Mouse (Mus musculus): Measurements from ENCODE around the gene Slc4a3.

The Slc4a3 gene

DNA sequence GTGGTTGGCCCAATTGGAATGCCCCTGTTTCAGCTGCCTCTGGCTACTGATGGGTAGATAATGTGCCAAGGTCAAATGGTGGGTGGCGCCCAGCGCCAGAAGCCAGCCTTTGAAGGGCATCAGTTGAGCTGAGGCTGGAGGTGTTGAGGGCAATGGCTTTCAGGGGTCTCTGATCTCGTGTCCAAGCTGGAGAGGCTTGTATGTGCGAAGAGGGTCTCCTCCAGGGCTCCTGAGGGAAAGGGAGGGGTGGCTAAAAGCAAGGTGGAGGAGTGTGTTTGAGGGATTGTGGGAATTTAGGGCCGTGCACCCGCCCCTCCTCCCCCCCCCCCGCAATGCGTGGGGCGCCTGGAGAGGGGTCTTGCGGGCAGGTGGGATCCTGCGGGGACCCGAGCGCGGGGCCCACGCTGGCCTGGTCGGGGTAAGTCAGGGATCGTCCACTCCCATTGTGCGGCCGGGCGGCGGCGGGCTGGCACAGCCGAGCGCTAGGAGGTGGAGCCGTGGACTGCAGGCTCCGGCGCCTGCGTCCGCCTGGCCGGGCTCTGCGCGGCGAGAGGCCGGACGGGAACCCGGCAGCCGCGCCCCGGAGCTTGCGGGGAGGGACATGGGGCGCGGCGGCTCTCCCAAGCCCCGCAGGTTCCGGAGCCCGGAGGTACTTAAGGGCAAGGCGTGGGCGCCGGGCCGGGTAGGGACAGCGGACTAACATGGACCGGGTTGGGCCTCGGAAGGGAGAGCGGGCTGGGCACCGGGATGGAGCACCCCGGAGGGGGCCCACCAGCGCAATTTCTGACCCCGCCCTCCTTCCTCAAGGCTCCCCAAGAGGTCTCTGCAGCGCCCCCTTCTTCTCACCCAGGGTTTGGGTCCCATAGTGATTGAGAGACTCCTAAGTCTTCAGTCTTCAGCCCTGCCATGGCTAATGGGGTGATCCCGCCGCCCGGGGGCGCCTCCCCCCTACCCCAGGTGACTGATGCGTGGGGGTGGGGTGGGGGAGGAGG, at the start of gene Slc4a3:
Slc4a3 (plus strand) TSS at position 302 of the 992 bp plus-strand sequence.
- no peak for DNase-seq (ENCODE audit: low read depth, low spot score)

DNA sequence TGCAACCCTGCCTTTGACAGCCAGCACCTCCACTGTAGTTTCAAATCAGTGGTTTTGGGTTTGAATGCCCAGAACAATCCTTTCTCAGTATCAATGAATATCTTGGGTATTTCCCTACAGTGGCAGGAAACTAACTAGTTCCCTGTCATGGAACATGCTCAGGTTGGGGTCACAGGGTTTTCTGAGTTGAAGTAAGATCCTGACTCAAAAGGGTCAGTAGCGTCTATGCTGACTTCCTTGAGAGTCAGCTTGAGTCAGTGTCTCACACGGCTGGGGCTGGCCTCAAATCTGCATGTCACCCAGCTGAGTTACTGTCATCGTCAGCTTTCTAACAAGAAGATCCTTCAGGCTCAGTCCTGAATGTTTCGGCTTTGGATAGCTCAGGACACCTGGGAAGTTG, 47.2 kb upstream of the Slc4a3 start:
- DNase-seq (ENCODE audit: low read depth, low spot score): no peak

DNA sequence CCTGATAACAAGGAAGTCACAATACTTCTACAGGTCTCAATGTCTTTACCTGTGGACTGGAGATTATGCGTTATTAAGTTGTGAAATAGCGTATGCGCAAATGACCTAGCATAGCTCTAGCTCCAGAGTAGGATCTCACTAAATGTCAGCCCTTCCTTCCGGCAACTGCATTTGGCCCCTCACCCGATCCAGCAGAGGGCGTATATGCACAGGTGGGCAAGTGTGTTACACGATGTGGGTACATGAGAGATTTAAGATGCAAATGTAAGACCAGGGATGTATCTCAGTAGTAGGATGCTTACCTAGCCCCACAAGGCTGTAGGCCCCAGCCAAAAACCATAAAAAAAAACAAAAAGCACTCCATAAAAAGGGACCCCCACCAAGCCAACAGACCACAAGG, 46.6 kb upstream of the Slc4a3 start:
- no peak for DNase-seq (ENCODE audit: low read depth, low spot score)

DNA sequence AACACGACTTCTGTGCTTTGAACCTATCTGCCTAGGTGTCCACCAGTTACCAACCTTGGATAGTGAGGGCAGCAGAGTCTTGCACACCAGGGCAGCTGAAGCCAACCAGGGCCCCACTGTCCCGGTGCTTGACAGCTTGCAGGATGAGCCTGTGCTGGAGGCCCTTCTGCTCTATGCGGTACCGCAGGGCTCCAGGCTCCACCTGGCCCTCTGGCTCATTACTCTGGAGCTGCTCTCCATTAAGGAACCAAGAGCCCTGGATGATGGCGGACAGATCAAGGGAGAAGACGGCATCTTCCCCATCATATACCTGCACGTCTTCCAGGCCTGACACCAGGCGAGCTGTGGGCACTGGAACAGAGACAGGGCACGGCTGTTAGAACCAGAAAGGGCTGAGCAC, 44.2 kb upstream of the Slc4a3 start:
- no peak for DNase-seq (ENCODE audit: low read depth, low spot score)

DNA sequence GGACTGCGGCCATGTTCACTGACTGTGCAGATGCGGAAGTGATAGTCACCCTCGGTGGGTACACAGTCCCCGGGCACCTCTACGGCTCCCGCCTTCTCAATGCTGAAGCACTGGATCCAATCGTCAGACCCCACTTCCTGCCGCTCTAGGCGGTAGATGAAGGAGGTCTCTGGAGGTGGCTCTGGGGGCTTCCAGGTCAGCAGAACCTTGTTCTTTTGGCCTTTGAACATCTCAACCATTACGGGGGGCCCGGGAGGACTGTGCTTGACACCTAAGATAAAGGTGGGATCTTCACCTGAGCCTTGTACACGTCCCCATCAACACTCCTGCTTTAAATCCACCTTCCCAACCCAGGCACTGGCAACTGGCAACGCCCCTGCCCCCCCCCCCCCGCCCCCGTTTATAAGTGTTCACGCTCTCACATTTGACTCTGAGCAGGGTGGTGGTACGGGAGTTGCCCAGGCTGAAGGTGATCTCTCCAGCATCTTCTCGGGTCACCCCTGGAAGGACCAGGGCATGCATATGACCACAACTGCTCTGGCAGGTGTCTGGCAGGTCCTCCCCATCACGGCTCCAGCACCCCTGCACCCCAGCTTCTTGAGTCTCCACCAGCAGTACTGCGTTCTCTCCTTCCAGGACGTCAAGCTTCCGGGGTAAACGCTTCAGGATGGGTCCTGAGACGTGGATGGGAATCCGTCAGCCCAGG, 43.0 kb upstream of the Slc4a3 start:
- DNase-seq (ENCODE audit: low read depth, low spot score): no peak

DNA sequence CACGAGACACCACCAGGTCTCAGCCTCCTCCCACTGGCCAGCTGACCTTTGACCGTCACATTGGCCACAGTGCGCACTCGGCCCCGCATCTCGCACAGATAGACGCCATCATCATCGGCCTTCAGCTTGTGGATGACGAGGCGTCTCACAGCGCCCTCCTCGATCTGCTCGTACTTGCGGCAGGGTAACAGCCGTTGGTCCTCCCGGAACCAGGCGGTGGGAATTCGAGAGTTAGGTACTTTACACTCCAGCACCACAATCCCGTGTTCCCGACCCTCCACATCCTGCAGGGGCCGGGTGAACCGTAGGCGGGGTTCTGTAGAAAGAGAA, 42.5 kb upstream of the Slc4a3 start:
- no peak for DNase-seq (ENCODE audit: low read depth, low spot score)

DNA sequence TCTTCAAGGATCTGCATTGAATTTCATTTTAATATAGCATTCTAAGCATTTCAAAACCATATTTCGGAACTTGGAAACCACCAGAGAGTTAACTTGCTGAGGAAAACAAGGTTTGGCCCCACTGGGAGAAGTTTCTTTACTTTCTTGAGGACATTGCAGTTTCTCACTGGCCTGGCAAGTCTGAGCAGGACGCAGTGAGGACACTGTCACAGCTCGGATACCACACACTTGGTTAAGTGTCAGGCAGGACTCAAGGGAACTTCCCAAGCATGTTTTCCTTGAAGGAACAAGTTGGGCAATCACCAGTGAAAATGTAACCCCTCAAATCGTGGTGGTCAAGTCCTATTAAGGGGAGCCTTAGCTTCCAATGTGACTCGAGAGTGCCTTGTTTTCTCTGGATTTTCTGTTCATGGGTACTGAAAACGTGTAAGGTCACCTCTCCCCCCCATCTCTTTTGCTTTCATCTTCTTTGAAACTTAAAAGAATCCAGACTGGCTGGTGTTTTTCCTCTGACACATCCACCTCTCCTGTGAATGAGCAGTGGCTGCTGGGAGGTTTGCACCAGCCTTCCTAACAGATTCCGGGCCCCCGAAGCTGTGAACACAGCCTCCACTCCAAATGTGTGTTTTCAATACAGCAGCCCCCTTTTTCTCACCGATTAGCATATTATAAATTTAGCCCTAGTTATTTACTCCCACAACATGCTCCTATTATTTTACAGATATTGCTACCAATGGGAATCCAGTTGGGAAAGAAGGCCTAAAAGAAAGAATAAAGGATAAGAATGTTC, 41.6 kb upstream of the Slc4a3 start:
- no peak for DNase-seq (ENCODE audit: low read depth, low spot score)

DNA sequence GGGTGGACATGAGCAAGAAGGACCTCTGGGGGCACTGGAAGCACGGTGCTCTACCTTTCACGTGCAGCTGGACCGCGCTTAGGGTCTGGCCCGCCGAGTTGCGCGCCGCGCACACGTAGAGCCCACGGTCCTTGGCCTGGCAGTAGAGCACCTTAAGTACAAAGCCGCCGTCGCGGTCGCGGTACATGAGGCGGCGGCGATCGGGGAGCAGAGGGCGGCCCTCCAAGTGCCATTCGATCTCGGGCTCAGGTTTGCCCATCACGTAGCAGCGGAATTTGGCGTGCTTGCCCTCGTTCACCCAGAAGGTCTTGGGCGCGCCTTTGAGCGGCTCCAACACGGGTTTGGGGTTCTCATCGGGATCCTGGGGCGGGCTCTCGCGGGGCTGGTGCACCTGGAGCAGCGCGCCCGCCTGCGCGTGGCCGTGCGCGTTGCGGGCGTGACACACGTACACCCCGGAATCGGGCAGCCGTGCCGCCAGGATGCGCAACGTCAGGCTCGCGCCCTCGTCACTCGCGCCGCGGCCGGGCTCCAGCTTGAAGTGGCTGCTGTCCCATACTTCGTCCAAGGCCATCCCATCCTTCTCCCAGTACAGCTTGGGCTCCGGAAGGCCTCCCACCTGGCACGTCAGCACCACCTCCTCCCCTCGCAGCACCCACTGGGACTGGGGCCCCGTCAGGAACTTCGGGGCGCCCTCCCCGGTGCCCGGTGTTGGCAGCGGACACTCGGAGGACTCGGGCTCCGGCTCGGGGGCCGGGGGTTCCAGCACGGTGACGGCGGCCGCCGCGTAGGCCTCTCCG, 40.7 kb upstream of the Slc4a3 start:
- DNase-seq (ENCODE audit: low read depth, low spot score): no peak

DNA sequence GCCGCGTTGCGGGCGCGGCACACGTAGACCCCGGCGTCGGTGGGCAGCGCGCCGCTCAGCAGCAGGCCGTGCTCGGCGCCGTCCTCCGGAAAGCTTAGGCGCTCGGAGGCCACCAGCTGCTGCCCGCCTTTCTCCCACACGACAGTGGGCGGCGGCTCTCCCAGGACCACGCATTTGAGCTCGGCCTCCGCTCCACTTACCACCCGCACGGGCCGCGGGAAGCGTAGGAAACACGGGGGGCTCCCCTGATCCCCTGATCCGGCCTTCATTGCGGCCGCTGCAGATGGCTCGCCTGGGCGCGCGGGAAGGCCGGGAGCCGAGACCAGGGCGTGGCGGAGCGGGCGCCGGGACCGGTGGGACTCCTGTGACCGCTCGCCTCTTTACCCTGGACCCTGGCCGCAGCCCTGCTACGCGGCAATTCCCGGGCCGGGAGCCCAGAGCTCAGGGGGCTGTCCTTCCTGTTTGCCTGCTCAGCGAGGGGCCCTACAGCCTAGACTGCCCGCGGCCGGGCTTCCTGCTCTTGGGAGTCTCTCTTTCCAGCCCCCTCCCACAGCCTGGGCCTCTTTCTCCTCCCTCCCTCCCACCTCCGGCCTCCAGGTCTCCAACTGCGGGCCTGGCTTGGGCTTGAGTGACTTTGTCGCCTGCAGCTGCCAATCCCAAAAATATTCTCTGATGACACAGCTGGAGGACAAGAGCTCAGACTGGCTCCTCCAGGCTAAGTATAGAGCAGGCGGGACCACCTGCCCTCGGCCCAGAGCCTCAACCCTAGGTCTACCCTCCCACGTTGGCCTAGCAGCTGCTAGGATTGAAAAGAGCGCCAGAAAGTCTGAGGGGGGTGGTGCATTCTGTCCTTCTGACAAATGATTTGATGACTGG, 39.9 kb upstream of the Slc4a3 start, which contains the start of gene Obsl1:
Obsl1 (minus strand) TSS at position 497 of the 876 bp plus-strand sequence.
- no peak for DNase-seq (ENCODE audit: low read depth, low spot score)

DNA sequence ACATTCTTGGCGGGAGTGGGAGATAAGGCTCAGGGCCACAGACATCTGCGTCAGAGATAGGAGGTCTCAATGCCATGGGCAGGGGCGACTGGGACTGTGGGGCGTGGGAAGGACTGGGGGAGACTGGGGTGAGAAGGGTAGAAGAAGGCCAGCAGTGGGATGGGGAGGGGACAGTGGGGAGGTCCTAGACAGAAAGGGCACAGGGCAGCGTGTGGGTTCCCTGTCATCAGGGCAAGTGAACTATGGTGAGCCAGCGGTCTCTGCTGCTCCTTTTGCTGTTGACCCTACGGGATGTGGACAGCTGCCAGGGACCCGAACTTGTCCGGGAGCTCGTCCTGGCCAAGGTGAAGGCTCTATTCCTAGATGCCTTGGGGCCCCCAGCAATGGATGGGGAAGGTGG, 39.1 kb upstream of the Slc4a3 start, which contains the start of gene Inha:
Inha (plus strand) TSS at position 72 of the 400 bp plus-strand sequence.
- no peak for DNase-seq (ENCODE audit: low read depth, low spot score)

DNA sequence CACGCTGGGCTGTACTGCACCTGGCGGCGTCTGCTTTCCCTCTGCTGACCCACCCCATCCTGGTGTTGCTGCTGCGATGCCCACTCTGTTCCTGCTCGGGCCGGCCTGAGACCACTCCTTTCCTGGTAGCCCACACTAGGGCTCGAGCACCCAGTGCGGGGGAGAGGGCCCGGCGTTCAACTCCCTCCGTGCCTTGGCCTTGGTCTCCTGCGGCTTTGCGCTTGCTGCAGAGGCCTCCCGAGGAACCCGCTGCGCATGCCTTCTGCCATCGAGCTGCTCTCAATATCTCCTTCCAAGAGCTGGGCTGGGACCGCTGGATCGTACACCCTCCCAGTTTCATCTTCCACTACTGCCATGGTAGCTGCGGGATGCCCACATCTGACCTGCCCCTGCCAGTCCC, 36.5 kb upstream of the Slc4a3 start:
- no peak for DNase-seq (ENCODE audit: low read depth, low spot score)

DNA sequence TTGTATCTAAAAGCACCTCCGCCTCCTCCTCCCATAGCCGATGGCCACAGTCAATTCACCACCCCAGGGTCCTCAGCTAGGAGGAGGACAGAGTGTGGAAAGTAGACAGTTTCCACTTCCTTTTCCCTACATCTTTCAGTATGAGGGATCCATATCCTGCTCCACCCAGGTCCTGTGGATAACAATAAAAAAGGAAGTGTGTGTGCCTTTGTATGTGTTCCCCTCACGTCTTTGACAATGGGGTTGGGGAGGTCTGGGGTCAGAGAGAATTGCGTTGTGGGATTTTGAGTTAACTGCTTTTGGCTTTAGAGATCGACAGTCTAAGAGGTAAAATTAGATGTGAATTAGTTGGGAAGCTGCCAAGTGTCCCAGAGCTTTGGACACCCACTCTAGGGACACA, 35.9 kb upstream of the Slc4a3 start:
- DNase-seq (ENCODE audit: low read depth, low spot score): no peak

DNA sequence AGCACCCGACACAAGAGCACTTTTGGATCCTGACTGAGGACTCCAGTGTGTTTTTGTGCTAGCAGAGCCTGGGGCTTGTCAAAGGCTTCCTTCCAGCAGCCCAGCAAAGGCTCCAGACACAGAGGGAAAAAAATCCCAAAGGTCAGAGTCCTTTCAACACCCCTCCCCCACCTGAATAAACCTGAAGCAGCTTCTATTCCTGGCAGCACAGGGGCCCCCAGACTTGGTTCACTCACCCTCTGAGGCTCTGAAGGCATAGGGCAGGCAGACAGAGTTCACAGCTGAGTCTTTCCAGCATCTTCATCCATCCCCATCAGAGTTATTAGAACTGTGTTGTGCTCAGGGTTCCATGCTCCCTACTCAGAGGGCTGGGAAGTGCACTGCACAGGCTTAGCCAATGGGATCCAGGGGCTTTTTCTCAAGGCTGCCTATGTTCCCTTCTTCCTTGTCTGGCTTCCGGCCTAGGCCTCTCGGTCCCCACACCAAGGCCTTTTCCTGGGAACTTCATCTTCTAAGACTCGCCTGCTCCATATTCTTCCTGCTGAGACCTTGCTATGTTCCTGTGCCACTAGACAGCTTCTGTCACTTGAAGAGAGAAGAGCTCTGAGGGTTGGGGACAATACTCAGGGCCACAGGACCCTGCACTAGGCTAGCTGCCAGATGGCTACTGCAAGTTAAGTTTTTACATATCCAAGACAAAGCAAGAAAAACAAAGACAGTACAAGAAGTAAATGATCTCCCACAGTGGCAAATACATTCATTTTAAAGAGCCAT, 34.4 kb upstream of the Slc4a3 start:
- no peak for DNase-seq (ENCODE audit: low read depth, low spot score)

DNA sequence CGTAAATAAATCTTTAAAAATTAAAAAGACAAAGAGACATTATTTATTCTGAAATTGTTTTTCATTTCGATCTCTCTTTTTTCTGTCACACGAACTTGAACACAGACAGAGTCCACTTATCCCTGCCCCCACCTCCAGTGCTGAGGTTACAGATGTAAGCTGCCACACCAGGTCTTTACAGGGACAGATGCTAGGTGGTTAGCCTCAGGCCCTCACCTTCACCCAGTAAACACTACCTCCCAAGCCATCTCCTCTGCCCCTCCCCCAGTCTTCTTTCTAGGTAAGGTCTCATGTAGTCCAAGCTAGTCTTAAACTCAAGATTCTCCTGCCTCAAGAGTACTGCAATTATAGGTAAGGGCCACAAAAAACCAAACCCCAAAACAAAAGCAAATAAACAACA, 33.5 kb upstream of the Slc4a3 start:
- no peak for DNase-seq (ENCODE audit: low read depth, low spot score)

DNA sequence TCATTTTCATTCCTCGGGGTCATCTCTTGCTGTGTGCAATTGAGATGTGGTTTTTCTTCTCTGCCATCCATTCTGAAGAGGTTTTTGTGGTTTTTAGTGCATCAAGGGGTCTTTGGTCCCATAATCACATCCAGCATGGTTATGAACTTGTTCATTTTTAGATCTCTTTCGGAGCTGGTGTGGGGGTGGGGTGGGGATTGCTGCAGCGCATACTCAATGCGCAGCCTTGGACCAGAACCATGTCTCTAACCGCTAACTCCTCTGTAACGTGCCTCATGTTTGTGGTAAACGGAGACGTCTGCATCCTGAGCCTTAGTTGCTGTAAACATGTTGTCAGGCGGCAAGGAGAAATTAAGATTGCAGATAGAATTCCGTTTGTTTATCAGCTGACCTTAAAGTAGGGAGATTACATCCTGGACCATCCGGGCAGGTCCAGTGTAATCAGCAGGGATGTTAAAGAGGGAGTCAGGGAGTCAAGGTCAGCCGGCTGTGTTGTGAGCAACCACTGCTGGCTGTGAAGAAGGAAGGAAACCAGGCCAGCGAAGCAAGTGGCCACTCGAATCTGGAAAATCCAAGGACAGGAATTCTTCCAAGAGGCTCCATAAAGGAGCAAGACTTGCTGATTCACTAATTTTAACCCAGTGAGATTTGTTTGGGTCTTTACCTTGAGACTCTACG, 29.2 kb upstream of the Slc4a3 start:
- DNase-seq (ENCODE audit: low read depth, low spot score): no peak

DNA sequence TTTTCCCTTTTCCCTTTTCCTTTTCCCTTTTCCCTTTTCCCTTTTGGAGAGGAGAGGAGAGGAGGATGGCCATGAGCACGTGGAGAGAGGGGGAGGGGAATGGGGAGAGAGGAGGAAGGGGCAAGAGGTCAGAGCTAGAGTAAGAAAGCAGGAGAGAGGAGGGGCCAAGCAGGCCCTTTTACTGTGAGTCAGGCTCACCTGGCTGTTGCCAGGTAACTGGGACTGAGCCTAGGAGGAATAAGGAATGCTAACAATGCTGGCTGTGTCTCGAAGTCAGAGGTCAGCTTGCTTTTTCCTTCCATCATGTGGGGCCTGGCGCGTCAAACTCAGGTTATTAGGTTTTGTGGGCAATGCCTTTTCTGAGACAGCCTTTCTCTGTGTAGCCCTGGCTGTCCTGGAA, 28.1 kb upstream of the Slc4a3 start:
- DNase-seq (ENCODE audit: low read depth, low spot score): no peak

DNA sequence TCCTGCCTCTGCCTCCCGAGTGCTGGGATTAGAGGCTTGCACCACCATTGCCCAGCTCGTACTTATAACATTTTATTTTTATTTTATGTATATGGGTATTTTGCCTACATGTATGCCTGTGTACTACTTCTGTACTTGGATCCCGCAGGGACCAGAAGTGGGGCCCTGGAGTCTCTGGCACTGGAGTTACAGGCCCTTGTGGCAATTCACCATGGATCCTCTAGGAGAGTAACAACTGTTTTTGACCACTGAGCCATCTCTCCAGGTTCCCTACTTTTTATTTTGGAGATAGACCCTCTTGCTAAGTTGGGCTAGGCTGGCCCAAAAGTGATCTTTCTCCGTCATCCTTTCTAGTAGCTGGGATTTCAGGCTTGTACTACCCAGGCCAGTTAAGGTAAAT, 27.6 kb upstream of the Slc4a3 start:
- no peak for DNase-seq (ENCODE audit: low read depth, low spot score)

DNA sequence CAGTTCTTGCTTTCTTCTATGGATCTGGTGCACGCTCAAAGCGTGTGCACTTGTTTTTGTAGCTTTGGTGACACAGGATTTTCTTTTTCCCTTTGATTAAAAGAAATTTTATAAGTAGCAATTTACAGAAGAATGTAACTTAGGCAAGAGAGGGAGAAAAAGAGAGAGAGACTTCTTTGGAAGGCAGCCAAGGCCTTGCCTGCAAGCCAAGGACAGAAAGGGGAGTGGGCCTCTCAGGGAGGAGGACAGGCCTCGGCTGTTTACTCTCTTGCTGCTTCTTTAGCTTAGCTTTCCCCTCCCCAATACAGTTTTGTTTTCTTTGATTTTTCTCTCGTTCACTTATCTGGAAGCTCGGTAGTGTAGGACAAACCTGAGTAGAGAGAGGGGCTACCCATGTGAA, 26.5 kb upstream of the Slc4a3 start:
- DNase-seq (ENCODE audit: low read depth, low spot score): no peak
